Mouse (Mus musculus) forelimb bud, embryonic 11.5 days (tissue): ENCODE data around the gene Cux2.
A peak's percentile ranks its signal among the peaks of the same experiment; 100 is the strongest.

Experiments
- DNase-seq: peaks from one replicate; pipeline ENCODE4 v3.0.0-alpha.2; 2012; ENCODE audit warnings: low read depth, low spot score

The Cux2 gene

DNA sequence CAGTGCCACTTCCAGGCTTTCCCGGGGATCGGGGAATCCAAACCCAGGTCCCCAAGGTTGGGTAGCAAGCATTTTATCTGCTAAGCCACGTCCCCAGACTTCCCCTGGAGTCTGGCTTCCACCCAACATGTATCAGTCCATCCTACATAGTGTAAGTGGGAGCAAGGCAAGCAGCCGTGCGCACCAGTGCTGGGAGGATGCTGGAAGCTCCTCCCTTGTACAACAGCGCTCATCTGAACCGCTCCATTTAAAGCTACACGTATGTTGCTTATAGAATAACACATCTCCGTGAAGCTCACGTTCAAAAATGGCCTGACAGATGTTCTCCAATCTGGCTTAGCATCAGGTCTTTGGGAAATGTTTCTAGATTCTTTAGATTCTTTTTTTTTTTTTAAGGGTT, 86.9 kb downstream of the Cux2 start:
- DNase-seq: no peak

DNA sequence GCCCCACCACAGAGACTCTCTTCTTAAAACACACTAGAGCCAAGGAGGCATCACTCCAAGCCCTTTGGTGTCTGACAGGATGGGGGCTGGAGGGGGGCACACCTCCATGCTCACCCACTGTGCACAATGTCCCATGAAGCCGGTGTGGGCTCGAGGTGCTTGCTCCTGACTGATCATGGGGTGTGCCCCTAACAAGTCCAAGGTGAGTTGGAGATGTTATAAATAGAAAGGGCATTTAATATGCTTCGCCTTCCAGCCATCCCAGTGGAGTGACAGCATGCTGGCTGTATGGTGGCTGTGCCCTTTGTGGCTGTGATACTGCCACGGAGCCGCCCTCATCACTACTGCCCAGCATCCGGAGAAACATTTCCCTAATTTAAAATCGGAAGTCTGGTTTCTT, 87.5 kb downstream of the Cux2 start:
- no peak for DNase-seq

DNA sequence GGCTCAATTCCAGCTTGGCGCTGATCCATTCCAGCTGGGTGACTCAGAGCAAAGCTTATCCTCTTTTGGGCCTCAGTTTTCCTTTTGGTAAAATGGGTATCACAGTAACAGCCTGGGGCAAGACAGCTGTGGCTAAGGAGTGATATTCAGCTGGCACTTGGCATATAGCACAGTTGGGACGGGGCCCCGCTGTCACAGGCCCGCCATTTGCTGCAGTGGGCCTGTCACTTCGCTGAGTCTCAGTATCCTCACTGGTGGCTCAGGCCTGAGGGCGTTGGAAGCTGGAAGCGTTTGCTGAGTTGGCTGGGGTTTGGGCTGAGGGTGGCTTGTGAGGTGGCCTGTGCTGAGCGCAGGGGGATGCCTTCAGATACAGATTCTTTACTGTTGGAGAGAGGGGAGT, 88.6 kb downstream of the Cux2 start:
- DNase-seq: no peak

DNA sequence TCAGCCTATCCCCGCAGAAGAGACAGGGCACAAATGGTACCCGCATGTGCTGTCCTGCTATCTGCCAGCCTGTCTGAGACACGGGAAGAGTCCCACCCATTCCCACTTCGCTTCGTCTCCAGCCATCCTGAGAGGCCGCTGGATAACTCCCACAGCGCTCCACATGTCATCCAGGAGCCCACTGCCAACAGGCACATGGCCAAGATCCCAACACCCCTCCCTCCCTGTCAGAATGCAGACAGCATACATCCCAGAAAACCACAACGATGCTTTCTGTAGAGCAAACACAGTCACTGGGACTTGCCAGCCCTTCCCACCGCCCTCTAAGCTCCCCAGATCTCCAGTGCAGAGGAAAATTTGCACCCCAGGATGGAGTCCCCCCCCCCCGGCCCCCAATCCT, 90.2 kb downstream of the Cux2 start:
- no peak for DNase-seq

DNA sequence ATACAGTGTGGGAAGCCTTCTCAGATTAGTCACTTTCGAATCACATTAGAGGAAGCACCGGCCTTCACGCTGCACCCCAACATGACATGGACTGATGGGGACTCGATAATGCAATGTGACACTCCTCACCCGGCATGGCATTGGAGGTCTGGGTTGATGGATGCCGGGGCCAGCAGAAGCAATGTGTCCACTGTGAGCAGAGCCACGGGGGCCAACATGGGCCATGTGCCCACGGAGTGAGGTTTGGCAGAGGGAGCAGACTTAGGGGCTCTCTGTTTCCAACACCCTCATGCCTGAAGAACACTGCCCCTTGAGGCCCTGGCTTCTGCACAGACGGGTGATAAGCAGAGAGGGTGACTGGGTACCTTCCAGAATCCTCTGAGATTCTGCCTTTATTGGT, 91.4 kb downstream of the Cux2 start:
- no peak for DNase-seq

DNA sequence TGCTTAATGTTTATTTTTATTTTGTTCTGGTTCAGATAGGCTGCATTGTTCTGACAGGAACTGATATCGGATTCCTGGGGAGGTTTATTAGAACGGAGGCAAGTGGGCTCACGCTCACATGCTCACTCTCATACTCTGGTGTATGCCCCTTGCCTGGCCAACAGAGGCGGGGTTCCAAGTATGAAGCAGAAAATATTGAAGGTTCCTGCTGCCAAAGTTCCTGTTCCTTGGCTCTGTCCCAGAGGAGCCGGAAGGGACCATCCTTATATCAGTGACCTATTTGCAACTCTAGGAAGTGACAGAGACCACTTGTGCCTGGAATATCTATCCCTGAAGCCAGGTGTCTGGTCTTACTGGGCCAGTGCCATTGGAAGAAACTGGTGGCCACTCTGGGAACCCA, 94.1 kb downstream of the Cux2 start:
- no peak for DNase-seq

DNA sequence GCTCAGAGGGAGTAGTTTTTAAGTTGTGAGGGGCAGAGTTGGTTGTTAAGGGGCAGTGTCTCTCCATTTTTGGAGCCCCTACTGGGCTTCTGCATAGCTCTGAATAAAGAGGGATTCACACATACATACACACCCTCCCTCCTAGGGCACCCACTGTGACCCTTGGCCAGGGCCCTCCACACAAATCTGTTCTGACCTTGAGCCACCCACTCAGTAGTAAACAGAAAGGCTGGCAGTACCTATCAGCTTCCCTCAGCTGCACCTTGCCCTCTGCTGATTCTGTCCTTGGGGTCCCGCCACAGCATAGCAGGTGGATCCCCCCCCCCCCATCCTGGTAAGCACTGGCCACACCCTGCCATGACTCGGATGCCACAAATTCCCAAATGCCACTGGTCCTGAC, 99.7 kb downstream of the Cux2 start:
- no peak for DNase-seq

DNA sequence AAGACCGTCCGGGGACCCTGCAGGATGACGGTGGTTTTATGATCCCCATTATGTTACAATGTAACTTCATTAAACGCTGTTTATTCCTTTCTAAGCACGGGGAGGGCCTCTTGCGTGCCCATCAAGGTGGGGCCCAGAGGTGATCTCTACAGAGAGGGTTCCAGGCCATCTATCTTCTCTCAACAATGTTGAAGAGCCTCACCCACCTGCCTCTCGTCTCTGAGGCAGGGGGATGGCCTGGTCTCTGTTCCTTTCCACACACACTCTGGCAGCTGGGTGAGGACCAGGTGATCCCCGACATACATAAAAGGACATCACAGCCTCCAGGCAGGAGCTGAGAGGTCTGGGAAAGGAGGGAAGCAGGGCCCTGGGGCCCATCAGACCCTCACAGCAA, 100.9 kb downstream of the Cux2 start:
- peak; percentile 36 for DNase-seq

DNA sequence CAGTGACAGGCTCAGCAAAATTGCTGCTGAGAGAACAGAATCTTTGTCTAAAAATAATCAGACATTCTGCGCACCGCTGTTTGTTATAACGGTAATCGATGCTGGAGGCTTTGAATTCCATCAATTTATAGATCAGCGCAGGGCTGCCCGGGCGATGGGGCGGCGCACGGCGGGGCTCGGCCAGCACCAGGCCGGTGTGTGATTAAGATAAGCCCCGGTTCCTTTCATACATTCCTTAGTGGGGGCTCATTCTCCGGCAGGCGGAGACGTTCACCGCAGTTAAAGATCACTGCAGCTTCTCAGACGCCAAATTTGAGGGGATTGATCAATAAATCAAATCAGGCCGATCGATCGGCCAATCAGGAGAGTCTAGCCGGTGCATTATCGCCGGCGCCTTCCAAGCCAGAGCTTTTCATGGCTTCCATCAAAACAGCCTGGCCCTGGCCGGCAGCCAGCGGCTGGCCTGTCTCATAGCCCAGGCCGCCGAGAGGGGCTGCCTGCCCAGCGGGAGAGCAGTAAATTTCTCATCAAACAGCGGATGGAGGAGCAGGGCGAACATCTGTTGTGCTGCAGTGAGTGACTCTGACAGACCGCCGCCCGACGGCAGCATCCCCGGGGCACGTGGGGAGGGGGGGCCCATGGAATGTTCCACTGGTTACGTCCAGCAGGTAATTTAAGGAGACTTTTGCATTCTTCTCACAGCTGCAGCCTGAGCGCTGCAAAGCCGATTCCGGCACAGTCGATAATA, 101.4 kb downstream of the Cux2 start:
- DNase-seq: peak; percentile 90

DNA sequence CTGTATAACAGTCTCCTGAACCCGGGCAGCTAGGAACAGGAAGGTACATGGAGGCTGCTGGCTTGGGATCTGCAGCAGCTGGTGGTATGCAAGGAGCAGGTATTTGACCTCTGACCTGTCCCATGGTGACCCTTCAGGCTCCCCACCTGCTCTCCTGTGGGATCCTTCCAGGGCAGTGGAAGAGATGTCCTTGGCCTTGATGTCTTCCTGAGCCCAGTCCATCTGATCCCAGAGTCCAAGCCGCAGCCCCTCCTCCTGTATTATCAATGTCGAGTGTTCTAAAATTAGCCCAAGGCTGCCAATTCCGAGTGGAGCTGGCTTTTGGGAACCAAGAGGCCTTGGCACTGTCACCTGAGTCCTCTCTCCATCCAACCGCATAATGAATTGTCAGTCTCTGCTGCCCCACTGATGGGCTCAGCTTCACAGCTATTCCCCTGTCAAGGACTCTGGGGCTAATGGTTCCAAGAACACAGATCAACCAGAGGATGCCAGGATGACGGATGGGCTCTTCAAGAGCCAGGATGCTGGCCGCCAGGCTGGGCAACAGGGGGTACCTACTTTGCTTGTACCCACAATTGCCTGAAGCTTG, 103.2 kb downstream of the Cux2 start:
- DNase-seq: no peak

DNA sequence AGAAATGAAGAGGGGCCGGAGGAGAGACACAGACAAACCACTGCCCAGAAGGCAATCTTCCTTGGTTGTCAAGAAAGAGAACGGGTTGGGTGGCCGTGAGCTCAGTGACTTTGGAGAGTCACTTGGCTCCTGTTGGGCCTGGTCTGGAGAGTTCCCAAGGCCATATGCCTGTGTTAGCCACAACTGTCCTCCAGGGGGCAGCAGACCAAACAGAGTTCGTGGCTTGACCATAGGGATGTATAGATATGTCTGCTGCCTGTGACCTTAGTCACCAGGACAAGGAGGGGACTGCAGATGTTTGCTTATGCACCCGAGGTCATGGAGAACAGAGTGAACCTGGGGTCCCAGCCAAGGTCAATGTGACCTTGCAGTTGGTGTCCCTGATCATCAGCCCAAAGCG, 104.1 kb downstream of the Cux2 start:
- peak; percentile 63 for DNase-seq

DNA sequence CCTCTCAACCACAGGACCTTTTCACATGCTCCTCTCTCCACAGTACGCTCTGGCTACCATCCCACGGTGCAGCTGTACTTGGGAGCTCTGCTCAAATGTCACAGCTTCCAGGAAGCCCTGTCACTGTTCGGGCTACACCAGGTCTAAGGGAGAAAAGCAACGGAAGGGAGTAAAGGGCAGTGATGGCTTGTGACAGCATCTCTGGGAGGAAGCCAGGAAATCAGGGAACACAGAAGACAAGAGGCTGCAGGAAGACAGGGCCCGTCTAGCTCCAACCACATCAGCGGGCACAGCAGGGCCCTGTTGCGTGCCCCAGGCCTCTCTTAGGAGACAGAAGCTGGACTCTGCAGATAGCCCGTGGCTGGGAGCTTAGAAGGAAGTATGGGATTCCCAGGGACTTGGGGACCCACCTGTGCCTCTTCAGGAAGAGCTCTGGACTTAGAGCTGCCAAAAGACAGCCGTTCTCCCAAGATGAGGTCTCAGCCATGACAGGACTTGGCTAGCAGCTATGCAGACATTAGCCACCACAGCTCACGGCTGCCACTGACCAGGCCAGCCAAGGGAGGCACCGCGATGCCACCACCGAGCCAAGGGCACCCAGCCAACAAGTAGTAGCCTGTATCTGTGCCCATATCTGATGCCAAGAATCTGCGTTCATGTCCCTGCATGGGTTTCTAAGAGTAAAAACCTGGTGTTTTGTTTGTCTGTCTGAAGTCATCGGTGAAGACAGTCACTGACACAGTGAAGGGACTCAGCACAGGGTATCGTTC, 105.7 kb downstream of the Cux2 start:
- DNase-seq: no peak

DNA sequence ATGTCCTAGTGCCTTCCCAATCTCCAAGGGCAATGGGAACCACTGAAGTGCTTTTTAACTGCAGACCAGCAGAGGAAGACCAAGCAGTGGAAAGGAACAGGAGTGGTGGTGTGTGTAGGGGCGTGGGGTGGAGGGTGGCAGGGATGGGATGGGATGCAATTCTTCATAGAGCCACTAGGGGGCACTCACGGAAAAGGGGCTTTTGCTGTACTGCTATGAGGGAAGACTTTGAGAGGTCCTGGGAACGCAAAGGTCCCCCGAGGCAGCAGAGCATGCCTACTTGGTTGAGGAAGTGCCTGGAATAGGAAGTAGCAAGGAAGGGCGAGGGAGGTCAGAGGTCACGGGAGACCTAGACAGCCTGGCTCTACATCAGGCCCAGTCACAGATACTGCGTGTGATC, 106.4 kb downstream of the Cux2 start:
- DNase-seq: no peak

DNA sequence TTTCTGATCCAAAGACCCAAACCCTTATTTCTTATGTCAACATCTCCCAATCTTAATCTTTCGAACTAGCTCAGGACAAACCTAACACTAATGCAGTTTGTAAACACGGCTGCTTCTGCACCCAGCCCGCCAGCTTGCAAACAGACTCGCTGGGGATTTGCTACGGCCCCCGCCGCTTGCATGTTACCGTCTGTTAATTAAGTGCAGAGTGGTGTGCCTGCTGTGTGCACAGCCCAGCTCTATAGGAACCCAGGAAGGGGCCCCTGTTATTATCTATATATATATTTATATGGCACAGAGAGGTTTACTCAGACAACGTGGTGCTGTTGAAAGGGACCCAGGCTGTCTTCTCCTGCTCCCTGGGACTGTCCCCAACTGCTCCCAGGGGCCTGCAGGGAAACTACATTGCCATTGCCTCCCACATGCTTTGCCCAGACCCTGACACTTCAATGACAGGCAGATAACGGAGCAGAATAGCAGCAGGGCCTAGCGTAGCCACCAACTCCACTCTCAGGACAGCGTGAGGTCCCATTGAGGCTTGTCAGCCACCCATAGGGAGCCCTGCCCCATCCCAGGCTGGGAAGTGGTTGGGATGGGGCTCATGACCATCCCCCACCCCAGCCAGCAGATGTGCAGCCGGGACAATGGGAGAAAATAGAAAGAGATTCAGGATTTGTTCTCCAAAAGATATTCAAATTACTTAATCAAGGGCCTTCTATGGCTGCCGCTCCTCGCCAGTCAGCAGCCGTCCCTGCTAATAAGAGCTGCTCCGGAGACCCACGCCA, 111.6 kb downstream of the Cux2 start:
- no peak for DNase-seq

DNA sequence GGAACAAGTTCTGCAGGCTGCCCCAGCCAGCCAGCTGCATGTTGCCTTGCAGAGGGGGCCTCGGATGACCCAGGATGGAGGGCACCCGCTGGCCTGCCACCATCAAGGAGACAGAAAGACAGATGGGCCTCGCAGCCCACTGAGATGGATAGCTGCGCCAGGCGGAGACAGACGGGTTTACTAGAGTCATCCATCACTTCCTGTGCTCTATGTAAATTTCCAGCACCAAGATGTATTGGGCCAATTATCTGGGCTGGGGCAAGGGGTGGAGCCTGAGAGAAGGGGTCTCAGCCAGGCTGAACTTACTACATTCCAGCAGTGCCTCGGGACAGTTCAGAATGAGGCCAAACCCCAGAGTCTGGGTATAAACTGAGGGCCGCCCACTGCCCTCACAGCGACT, 119.6 kb downstream of the Cux2 start:
- peak; percentile 35 for DNase-seq

DNA sequence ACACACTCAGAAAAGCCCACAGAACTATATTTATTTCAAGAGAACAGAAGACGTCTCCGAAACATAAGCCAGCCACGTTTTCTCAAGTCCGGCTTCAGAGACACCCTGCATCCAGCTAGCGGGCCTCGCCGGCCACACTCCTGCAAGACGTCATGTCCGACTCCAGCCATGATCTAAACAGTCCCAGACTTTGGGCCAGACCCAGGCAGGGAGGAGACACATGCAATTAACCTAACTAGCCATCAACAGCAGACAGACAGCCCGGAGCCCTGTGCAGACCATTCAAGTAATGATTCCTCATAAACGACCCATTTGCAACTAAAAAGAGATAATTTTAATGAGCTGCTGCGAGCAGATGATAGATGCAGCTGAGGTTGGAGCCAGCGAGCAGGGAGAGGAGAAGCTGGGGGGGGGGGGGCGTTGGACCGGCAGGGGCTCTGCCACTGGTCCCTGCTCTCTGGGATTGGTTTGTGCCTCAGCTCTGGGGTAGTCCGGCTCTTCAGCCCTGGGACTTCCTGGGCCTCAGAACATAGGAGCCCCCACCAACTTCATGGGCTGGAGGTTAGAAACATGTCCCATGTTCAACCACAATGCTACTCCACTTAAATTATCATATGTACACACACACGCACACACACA, 121.4 kb downstream of the Cux2 start:
- DNase-seq: no peak

DNA sequence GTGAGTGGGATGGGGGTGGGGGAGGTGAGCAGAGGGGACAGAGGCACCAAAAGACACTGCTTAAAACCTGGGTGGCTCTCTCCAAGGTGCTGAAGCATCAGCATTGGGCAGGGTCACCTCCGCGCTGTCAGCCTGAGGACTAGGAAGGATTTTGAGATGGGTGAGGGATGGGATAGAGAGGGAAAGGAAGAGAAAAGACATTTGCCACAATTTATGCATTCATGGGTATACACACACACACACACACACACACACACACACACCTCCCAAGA, 123.4 kb downstream of the Cux2 start:
- DNase-seq: peak; percentile 67

DNA sequence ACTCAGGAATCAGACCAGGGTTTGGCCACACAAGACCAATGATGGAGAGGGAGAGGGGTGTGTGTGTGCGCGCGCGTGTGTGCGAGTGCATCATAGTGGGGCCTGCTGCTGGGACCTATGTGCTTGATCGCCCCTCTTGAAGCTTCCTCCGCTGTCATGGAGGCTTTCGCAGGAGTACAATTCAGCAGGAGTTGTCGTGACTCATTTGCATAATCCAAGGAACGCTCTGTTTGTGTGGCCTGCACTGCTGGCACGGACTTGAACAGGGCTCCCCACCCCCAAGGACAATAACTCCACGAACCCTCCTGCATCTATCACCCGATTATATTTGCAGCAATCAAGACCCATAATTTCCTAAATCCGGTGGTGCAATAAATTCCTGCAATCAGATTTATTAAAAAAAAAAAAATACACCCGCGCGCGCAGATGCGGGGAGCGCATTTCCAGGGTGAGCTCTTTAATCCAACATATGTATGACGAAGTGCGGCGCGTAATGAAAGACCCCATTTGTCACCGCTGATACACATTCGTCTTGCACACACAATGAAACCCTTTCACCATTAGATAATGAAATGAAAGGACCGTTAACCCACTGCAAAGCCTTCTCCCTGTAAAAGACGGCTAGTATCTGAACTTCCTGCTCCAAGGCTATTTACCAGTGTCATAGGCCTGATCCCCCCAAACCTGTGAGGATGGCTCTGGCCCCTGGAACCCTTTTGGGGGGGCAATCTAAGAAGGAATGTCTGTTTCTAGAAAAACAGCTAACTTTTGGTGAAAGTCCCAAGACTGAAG, 124.0 kb downstream of the Cux2 start:
- no peak for DNase-seq

DNA sequence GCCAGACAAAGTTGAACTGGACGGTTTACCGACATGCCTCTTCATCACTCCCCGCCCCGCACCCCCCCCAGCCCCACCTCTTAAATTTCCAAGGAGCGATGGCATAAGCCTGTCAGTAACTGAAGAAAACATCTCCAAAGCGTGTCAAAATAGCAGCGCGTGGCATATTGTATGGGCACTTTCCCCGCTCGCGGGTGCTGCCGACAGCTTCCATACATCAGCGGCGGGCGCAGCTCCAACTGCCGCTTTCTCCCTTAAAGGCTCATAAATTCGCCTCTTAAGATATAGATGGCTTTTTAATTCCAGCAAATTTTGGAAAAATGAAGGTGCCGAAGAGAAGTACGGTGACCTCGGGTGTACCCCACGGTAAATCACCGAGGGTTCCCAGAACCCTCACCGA, 124.6 kb downstream of the Cux2 start:
- no peak for DNase-seq

DNA sequence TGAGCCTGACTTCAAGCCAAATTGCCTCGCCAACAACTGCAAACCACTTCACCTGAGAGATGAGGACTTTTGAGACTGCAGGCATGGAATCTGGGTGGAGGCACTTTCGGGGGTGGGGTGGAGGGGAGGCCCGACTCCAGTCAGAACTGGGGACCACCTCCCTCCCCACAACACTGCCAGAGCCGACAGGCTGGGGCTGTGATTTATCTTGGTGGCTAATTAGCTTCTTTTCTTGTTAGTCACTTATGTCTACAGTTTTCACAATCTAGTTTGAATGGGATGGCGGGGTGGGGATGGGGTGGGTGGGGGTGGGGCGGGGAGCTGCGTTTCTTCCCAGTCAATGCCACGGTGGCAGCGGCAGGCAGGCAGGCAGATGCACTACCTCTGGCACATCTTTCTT, 125.5 kb downstream of the Cux2 start:
- no peak for DNase-seq
